Mouse (Mus musculus) liver, postnatal 0 days (tissue): ENCODE measurements around the gene Bpifa3.

Experiments used
- CTCF ChIP-seq: sonication (generic); IDR thresholded peaks from 2 replicates; pipeline ENCODE4 v1.5.1; 2016; ENCODE audit warnings: antibody characterized with exemption, low read depth
- EP300 ChIP-seq: IDR thresholded peaks from 2 replicates; pipeline ENCODE4 v1.6.1; 2016; ENCODE audit warnings: antibody characterized with exemption, low read depth, mild to moderate bottlenecking

GRCm38 (mm10) chr2:154147496-154147895 is 17.4 kb downstream of the Bpifa3 start:
- TF ChIP-seq EP300 (no peak), CTCF (no peak)
